Mouse (Mus musculus) limb, embryonic 14.5 days (tissue): ENCODE measurements around the gene Prickle1. TPM values are rescaled to one million over a fixed set of nuclear protein-coding genes. Genes with fewer than 3 reads are reported as not detected.
A peak's percentile ranks its signal among the peaks of the same experiment; 100 is the strongest.

Experiments
- ATAC-seq: fragments of 200-750 bp; cut with Nextera tagmentation; 2 replicates; pipeline ENCODE4 v1.8.0; 2017; ENCODE audit warnings: low read depth, moderate number of reproducible peaks, moderate TSS enrichment; ENCODE audit not compliant: low FRiP score
- DNase-seq: peaks from one replicate; pipeline ENCODE4 v3.0.0-alpha.2; 2015; ENCODE audit warnings: low spot score
- H3K27ac ChIP-seq: fragments of 300-500 bp; sonication (generic); replicated peaks from 2 replicates; pipeline ENCODE4 v1.5.1; 2014; ENCODE audit warnings: low read depth, mild to moderate bottlenecking, low read length, moderate library complexity, mixed read lengths
- H3K27me3 ChIP-seq: fragments of 300-500 bp; sonication (generic); 2 replicates; pipeline ENCODE4 v1.6.1; 2014; ENCODE audit warnings: low read length, mixed read lengths; ENCODE audit not compliant: control insufficient read depth, insufficient read depth
- H3K36me3 ChIP-seq: fragments of 300-500 bp; sonication (generic); 2 replicates; pipeline ENCODE4 v1.6.1; 2014; ENCODE audit warnings: mild to moderate bottlenecking, low read length, moderate library complexity, mixed read lengths; ENCODE audit not compliant: control insufficient read depth, insufficient read depth
- H3K4me1 ChIP-seq: fragments of 300-500 bp; sonication (generic); 2 replicates; pipeline ENCODE4 v1.6.1; 2014; ENCODE audit warnings: antibody characterized with exemption, low read length, mixed read lengths; ENCODE audit not compliant: control insufficient read depth, insufficient read depth
- H3K4me2 ChIP-seq: fragments of 300-500 bp; sonication (generic); replicated peaks from 2 replicates; pipeline ENCODE4 v1.6.1; 2014; ENCODE audit warnings: low read depth, mild to moderate bottlenecking, low read length, moderate library complexity; ENCODE audit not compliant: severe bottlenecking
- H3K4me3 ChIP-seq: fragments of 300-500 bp; sonication (generic); replicated peaks from 2 replicates; pipeline ENCODE4 v1.5.1; 2014; ENCODE audit warnings: low read length
- H3K9ac ChIP-seq: fragments of 300-500 bp; sonication (generic); 2 replicates; pipeline ENCODE4 v1.6.1; 2014; ENCODE audit warnings: mild to moderate bottlenecking, low read depth, low read length, moderate library complexity; ENCODE audit not compliant: severe bottlenecking
- H3K9me3 ChIP-seq: fragments of 300-500 bp; sonication (generic); 2 replicates; pipeline ENCODE4 v1.6.1; 2016; ENCODE audit warnings: low read length; ENCODE audit not compliant: control insufficient read depth
- POLR2A ChIP-seq: fragments of 200-500 bp; IDR thresholded peaks from 2 replicates; pipeline ENCODE4 v1.8.0; 2012; ENCODE audit warnings: inconsistent platforms, mild to moderate bottlenecking, moderate library complexity, borderline replicate concordance; ENCODE audit not compliant: insufficient read depth, insufficient read length; ENCODE audit errors: extremely low read depth
- WGBS: fragments of 180-500 bp; shearing (Covaris S2); extraction: QIAGEN DNeasy Blood & Tissue Kit; methylation state at CpG from one replicate; pipeline ENCODE4 v1.1.7; 2014; 5-methylcytosine and 5-hydroxymethylcytosine counted together
- polyA plus RNA-seq, 2 experiments: library from polyadenylated mRNA; depleted of rRNA in 1 of 2; stranded (reverse) in 1 of 2; unstranded in 1 of 2; fragments of >200 nt; fragmentation: Nextera tagmentation in 1 of 2; extraction: Ambion mirVana in 1 of 2; gene quantifications; 2 replicates each; pipeline versions ENCODE4 v1.2.1 to v1.2.3; 2012 to 2014

Prickle1 gene
- polyA plus RNA-seq, 2 experiments, result 31.4 to 54.0 TPM

DNA sequence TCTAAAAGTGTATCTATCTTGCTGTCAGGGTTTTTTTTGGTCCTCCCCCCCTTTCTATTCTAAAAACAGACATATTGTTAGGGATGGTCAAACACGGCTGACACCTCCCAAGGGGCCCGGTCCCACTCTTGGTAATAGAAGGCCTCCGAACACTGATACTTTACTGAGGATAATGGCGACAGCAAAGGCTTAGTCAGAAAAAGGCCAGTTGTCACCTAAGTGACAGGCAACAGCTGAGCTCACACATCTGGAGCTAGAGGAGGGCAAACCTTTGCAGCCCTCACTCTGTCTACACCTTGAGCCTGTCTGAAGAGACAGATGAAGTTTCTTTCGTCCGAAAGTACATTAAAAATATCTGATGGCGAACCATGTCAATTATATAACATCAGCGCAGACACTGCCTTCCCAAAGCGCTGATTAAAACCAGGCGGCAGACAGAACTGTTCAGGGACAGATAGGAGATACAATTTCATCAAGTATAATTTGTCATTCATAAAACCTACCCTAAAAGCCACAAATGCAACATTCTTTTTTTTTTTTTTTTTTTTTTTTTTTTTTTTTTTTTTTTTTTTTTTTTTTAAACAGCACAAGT lies 1.3 kb downstream of the Prickle1 start:
- 6% methylated on average over 10 of the region's 10 CpGs for WGBS

DNA sequence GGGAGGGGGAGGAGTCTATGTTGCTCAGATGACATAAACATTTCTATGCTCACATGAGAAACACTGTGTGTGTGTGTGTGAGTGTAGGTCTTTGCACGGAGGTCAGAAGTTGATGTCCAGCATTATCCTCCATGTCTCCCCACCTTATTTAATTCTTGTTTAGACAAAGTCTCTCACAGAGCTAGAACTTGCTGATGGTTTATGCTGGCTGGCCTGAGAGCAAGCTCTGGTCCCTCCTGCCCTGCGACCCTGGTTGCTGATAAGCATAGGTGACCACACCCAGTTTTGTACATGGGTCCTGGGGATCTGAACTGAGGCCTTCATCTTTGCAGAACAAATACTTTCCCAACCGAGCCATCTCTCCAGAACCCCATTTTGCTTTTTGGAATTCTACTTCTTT lies 3.1 kb downstream of the Prickle1 start:
- ATAC-seq (no peak), DNase-seq (no peak)
- Histone ChIP-seq H3K4me2 (peak overlapping the region; percentile 84), H3K36me3 (peaks cover 3% of the 10 kb centered on the region), H3K27ac (peak overlapping the region; percentile 75), H3K9me3 (no peaks in the 10 kb centered on the region), H3K27me3 (no peaks in the 10 kb centered on the region), H3K4me3 (peak overlapping the region; percentile 76), H3K4me1 (peaks cover 59% of the 10 kb centered on the region), H3K9ac (peak overlapping the region; percentile 41)
- 59% methylated on average over 3 of the region's 3 CpGs for WGBS
- TF ChIP-seq POLR2A, result no peak

More for the DNA sequence above, 1.3 kb downstream of the Prickle1 start:
- Histone ChIP-seq H3K27ac (peak overlapping the region; percentile 96), H3K4me1 (peaks cover 43% of the 10 kb centered on the region), H3K4me2 (peak overlapping the region; percentile 84), H3K27me3 (no peaks in the 10 kb centered on the region), H3K36me3 (no peaks in the 10 kb centered on the region; the same call in none of the 2 replicates), H3K9ac (peak overlapping the region; percentile 95), H3K4me3 (peak overlapping the region; percentile 76), H3K9me3 (no peaks in the 10 kb centered on the region)
- ATAC-seq (no peak), DNase-seq (no peak)
- no peak for TF ChIP-seq POLR2A

DNA sequence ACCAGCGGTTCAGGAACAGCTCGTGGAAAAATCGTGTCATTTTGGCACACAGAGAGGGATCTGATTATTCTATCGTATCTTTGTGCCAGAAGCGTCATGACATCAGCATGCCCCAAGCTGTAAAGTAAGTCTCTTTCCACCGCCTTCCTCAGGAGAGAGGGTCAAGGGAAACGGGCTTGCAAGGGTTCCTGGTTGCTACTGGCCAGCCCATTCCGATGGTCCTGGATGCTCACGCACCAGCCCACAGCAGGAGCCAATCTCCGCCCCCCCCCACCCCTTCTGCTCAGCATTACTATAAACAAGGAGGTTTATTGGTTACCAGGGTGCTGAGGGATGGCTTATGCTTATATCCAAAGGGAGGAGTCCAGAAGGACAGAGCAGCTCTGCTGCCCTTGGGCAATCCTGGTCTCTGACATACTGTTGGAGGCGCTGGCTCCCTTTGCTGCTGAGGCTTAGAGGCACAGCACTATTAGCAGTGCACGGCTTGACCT lies 3.8 kb downstream of the Prickle1 start:
- peaks cover 62% of the 10 kb centered on the region for H3K4me1 ChIP-seq
- WGBS, result 3% methylated on average over 11 of the region's 12 CpGs
- peak overlapping the region; percentile 41 for H3K9ac ChIP-seq

DNA sequence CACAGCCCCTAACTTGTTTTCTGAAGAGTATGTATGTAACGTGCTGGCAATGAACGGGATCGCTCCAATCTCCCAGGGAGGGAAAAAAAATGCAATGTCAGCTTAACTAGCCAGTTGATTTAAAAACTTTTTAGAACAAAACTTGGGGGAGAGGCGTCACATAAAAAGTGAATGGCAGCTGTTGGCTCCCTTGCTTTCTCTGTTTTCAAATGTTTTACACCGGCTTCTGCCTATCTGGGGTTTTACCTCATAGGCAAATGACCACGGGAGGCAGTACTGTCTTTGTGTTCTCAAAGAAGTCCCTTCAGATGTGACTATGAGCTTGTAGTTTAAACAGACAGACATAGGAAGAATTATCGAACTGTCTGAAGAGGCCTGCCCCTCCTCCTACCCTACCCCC lies 4.3 kb downstream of the Prickle1 start:
- ATAC-seq (no peak), DNase-seq (no peak)
- Histone ChIP-seq H3K9me3 (no peaks in the 10 kb centered on the region), H3K36me3 (peaks cover 8% of the 10 kb centered on the region), H3K27ac (peak overlapping the region; percentile 75), H3K27me3 (no peaks in the 10 kb centered on the region), H3K4me2 (peak overlapping the region; percentile 84), H3K4me1 (peaks cover 60% of the 10 kb centered on the region), H3K9ac (peak overlapping the region; percentile 41; the same call in 1 of the 2 replicates), H3K4me3 (peak overlapping the region; percentile 76)
- no peak for TF ChIP-seq POLR2A
- WGBS, result 15% methylated on average over 7 of the region's 7 CpGs

More for the DNA sequence above, 3.8 kb downstream of the Prickle1 start:
- peaks cover 8% of the 10 kb centered on the region for H3K36me3 ChIP-seq
- peak overlapping the region; percentile 76 for H3K4me3 ChIP-seq
- no peaks in the 10 kb centered on the region for H3K9me3 ChIP-seq
- ATAC-seq, result peak; percentile 13; the same call in 1 of the 2 replicates
- DNase-seq, result peak; percentile 81
- no peaks in the 10 kb centered on the region for H3K27me3 ChIP-seq
- no peak for TF ChIP-seq POLR2A
- H3K4me2 ChIP-seq, result peak overlapping the region; percentile 84
- H3K27ac ChIP-seq, result peak overlapping the region; percentile 75

DNA sequence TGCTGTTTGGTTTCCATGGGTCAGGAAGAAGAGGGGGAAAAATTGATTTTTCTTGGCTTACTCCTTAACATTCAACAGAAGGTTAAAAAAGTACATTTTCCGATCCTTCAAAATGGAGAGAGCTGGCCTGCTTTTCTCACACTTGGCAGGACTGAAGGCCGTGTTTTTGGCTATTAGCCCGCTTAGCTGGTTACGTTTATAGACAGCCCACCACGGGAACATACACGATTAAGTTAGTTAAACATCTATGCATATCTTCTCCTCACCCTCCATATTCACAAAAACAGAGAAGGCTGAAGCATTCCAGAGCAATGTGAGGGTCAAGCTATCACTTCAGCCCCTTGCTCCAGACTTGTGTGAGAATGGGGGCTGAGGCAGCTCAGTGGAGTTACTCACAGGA lies 7.3 kb downstream of the Prickle1 start:
- DNase-seq (peak; percentile 83), ATAC-seq (no peak)
- H3K27ac ChIP-seq, result peak overlapping the region; percentile 76
- peaks cover 17% of the 10 kb centered on the region for H3K36me3 ChIP-seq
- no peak overlapping the region for H3K9ac ChIP-seq
- 33% methylated on average over 6 of the region's 6 CpGs for WGBS
- no peaks in the 10 kb centered on the region for H3K27me3 ChIP-seq
- TF ChIP-seq POLR2A, result no peak
- H3K4me3 ChIP-seq, result no peak overlapping the region
- H3K4me1 ChIP-seq, result peaks cover 54% of the 10 kb centered on the region
- H3K4me2 ChIP-seq, result peak overlapping the region; percentile 28
- H3K9me3 ChIP-seq, result no peaks in the 10 kb centered on the region

DNA sequence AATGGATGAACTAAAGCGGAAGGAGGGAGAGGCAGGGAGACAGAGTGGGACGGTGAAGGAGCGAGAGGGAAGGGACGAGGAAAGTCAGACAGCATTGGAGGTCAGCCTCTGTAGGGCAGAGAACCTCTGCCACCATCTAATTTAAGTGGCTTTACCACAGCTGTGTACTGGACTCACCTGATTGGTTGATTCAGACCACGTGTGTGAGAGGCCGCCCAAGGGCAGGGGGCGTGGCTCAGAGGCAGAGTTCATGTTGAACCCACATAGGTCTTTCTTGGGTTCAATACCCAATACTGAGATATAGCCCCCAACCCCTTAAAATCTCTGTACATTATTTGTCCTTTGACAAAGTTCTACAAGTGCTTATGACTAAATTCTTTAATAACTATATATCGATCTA lies 8.0 kb downstream of the Prickle1 start:
- no peak for TF ChIP-seq POLR2A
- ATAC-seq (no peak), DNase-seq (no peak)
- H3K9me3 ChIP-seq, result no peaks in the 10 kb centered on the region
- H3K36me3 ChIP-seq, result peaks cover 17% of the 10 kb centered on the region
- no peaks in the 10 kb centered on the region for H3K27me3 ChIP-seq
- peaks cover 50% of the 10 kb centered on the region for H3K4me1 ChIP-seq
- no peak overlapping the region for H3K4me2 ChIP-seq
- WGBS, result 81% methylated on average over 8 of the region's 8 CpGs
- H3K4me3 ChIP-seq, result no peak overlapping the region
- peak overlapping the region; percentile 76 for H3K27ac ChIP-seq
- no peak overlapping the region for H3K9ac ChIP-seq
